Mouse (Mus musculus): ENCODE data around the gene Zfp652. TPM values are rescaled to one million over a fixed set of nuclear protein-coding genes. Genes with fewer than 3 reads are reported as not detected.

Gene Zfp652
- polyA plus RNA-seq, 1 experiment from 2014 or later, result 13.6 TPM

DNA sequence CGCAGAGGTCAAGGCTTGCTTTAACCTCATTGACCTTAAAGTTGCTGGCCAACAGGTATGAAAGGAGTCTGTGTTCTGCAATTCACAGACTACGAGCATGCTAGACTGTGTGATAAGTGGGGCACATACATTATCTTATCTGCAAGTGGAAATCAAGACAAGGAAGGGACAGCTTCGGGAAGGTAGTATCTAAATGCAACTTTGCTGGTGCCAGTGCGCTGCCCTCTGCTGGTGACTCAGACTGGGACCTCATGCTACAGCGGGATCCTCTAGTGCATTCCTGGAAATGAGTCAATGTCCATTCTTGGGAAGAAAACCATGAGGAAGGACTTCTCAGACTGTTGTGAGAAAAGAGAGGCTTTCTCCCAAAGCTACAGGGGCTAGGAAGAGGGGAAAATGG is 141.2 kb downstream of the Zfp652 start:
- H3K27me3 ChIP-seq (ENCODE audit: control insufficient read depth, insufficient read depth, low read length), result no peaks in the 10 kb centered on the region
- H3K4me3 ChIP-seq (ENCODE audit: low read length), result no peak overlapping the region
- WGBS, result 38% methylated on average over 5 of the region's 5 CpGs
- H3K4me1 ChIP-seq (ENCODE audit: control insufficient read depth, insufficient read depth, low read length), result 0 out of 2 replicates have a peak, but pooled peaks cover 2% of the 10 kb centered on the region
- H3K9ac ChIP-seq (ENCODE audit: low read length), result no peak overlapping the region
- no peak for ATAC-seq (replicated peaks; ENCODE audit: extremely low read depth, insufficient read depth, low FRiP score)
- no peak overlapping the region for H3K4me2 ChIP-seq (ENCODE audit: low read depth, low read length)
- no peak overlapping the region for H3K27ac ChIP-seq (ENCODE audit: low read length)
- H3K36me3 ChIP-seq (ENCODE audit: control insufficient read depth, insufficient read depth), result no peaks in the 10 kb centered on the region
- no peaks in the 10 kb centered on the region for H3K9me3 ChIP-seq (replicated peaks; ENCODE audit: control insufficient read depth, low read length)

- 67% methylated on average over 4 of the region's 4 CpGs for WGBS
- no peak overlapping the region for H3K9ac ChIP-seq (ENCODE audit: low read length)
- H3K27ac ChIP-seq (ENCODE audit: low read length), result no peak overlapping the region
- no peak overlapping the region for H3K4me3 ChIP-seq (ENCODE audit: low read length)
- H3K4me1 ChIP-seq (ENCODE audit: control insufficient read depth, insufficient read depth, low read length), result peaks cover 8% of the 10 kb centered on the region; the same call in 1 of the 2 replicates
- H3K27me3 ChIP-seq (ENCODE audit: control insufficient read depth, insufficient read depth, low read length), result no peaks in the 10 kb centered on the region
- H3K36me3 ChIP-seq (ENCODE audit: control insufficient read depth, insufficient read depth), result no peaks in the 10 kb centered on the region
- H3K9me3 ChIP-seq (replicated peaks; ENCODE audit: control insufficient read depth, low read length), result no peaks in the 10 kb centered on the region
- no peak for ATAC-seq (replicated peaks; ENCODE audit: extremely low read depth, insufficient read depth, low FRiP score)
- H3K4me2 ChIP-seq (ENCODE audit: low read depth, low read length), result no peak overlapping the region
Measured at GRCm38 (mm10) chr11:95857306-95857705, 144.8 kb downstream of the Zfp652 start.

- H3K9me3 ChIP-seq (replicated peaks; ENCODE audit: control insufficient read depth, low read length), result no peaks in the 10 kb centered on the region
- no peak for ATAC-seq (replicated peaks; ENCODE audit: extremely low read depth, insufficient read depth, low FRiP score)
- H3K9ac ChIP-seq (ENCODE audit: low read length), result peak overlapping the region; percentile 78
- H3K27ac ChIP-seq (ENCODE audit: low read length), result peak overlapping the region; percentile 80
- H3K27me3 ChIP-seq (ENCODE audit: control insufficient read depth, insufficient read depth, low read length), result no peaks in the 10 kb centered on the region
- H3K4me2 ChIP-seq (ENCODE audit: low read depth, low read length), result peak overlapping the region; percentile 92
- WGBS, result 20% methylated on average over 21 of the region's 21 CpGs
- no peaks in the 10 kb centered on the region for H3K36me3 ChIP-seq (ENCODE audit: control insufficient read depth, insufficient read depth)
- H3K4me3 ChIP-seq (ENCODE audit: low read length), result peak overlapping the region; percentile 88
- peaks cover 8% of the 10 kb centered on the region; the same call in 1 of the 2 replicates for H3K4me1 ChIP-seq (ENCODE audit: control insufficient read depth, insufficient read depth, low read length)
Measured at GRCm38 (mm10) chr11:95857716-95858527, 145.4 kb downstream of the Zfp652 start.

GRCm38 (mm10) chr11:95858528-95859467 is 146.3 kb downstream of the Zfp652 start:
- Histone ChIP-seq H3K4me2 (ENCODE audit: low read depth, low read length) (peak overlapping the region; percentile 92), H3K27me3 (ENCODE audit: control insufficient read depth, insufficient read depth, low read length) (no peaks in the 10 kb centered on the region), H3K36me3 (ENCODE audit: control insufficient read depth, insufficient read depth) (no peaks in the 10 kb centered on the region), H3K4me1 (ENCODE audit: control insufficient read depth, insufficient read depth, low read length) (peaks cover 8% of the 10 kb centered on the region; the same call in 1 of the 2 replicates), H3K4me3 (ENCODE audit: low read length) (peak overlapping the region; percentile 88), H3K9ac (ENCODE audit: low read length) (peak overlapping the region; percentile 82), H3K9me3 (replicated peaks; ENCODE audit: control insufficient read depth, low read length) (no peaks in the 10 kb centered on the region), H3K27ac (ENCODE audit: low read length) (peak overlapping the region; percentile 97)
- ATAC-seq (replicated peaks; ENCODE audit: extremely low read depth, insufficient read depth, low FRiP score), result peak; percentile 98
- under 1% methylated on average over 58 of the region's 58 CpGs for WGBS

GRCm38 (mm10) chr11:95859468-95859855 is 147.0 kb downstream of the Zfp652 start:
- Histone ChIP-seq H3K4me3 (ENCODE audit: low read length) (peak overlapping the region; percentile 88), H3K27me3 (ENCODE audit: control insufficient read depth, insufficient read depth, low read length) (no peaks in the 10 kb centered on the region), H3K4me2 (ENCODE audit: low read depth, low read length) (peak overlapping the region; percentile 85), H3K4me1 (ENCODE audit: control insufficient read depth, insufficient read depth, low read length) (peaks cover 8% of the 10 kb centered on the region; the same call in 1 of the 2 replicates), H3K9me3 (replicated peaks; ENCODE audit: control insufficient read depth, low read length) (no peaks in the 10 kb centered on the region), H3K27ac (ENCODE audit: low read length) (peak overlapping the region; percentile 97), H3K36me3 (ENCODE audit: control insufficient read depth, insufficient read depth) (no peaks in the 10 kb centered on the region), H3K9ac (ENCODE audit: low read length) (peak overlapping the region; percentile 82)
- ATAC-seq (replicated peaks; ENCODE audit: extremely low read depth, insufficient read depth, low FRiP score), result peak; percentile 45
- WGBS, result under 1% methylated on average over 35 of the region's 35 CpGs

DNA sequence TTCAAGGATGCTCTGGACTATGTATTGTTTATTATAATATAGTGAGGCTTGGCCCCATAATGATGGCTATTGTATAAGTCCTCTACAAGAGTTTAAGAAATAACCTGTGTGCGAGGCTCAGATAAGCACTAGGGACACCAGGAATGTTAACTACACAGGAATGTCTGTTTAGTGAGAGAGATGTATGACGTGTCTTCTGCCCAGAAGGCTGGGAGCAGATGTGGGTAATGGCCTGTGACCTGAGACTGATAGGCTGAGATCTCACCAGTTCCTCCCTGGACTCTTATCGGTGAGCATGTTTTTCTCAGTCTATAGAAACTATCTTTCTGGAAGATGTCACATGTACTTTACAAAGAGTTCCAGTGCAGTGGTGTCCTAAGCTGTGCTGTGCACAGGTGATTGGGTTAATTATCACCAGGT is 147.6 kb downstream of the Zfp652 start:
- ATAC-seq (replicated peaks; ENCODE audit: extremely low read depth, insufficient read depth, low FRiP score), result no peak
- Histone ChIP-seq H3K9me3 (replicated peaks; ENCODE audit: control insufficient read depth, low read length) (no peaks in the 10 kb centered on the region), H3K4me2 (ENCODE audit: low read depth, low read length) (peak overlapping the region; percentile 85), H3K27me3 (ENCODE audit: control insufficient read depth, insufficient read depth, low read length) (no peaks in the 10 kb centered on the region), H3K4me1 (ENCODE audit: control insufficient read depth, insufficient read depth, low read length) (peaks cover 8% of the 10 kb centered on the region; the same call in 1 of the 2 replicates), H3K36me3 (ENCODE audit: control insufficient read depth, insufficient read depth) (no peaks in the 10 kb centered on the region), H3K9ac (ENCODE audit: low read length) (peak overlapping the region; percentile 82), H3K4me3 (ENCODE audit: low read length) (peak overlapping the region; percentile 88), H3K27ac (ENCODE audit: low read length) (peak overlapping the region; percentile 97)
- 19% methylated on average over 3 of the region's 3 CpGs for WGBS

DNA sequence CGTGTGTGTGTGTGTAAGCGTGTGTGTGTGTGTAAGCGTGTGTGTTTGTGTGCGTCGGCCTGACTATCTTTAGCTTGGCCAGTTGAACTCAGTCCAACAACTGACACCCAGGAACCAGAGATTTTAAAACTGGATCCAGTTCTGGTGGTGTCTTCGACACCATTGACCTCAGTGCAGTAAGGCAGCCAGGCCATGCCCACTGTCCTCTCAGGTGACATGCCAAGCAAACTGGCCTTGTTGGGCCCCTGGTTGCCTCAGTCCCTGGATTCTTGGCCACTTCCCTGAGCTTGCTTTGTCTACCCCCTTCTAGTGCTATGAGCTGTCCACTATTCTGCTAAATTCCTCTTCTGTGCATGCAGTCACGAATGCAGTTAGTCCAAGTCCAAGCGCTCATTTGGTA is 148.9 kb downstream of the Zfp652 start:
- Histone ChIP-seq H3K27me3 (ENCODE audit: control insufficient read depth, insufficient read depth, low read length) (no peaks in the 10 kb centered on the region), H3K4me3 (ENCODE audit: low read length) (no peak overlapping the region), H3K36me3 (ENCODE audit: control insufficient read depth, insufficient read depth) (no peaks in the 10 kb centered on the region), H3K4me2 (ENCODE audit: low read depth, low read length) (no peak overlapping the region), H3K4me1 (ENCODE audit: control insufficient read depth, insufficient read depth, low read length) (peaks cover 8% of the 10 kb centered on the region; the same call in 1 of the 2 replicates), H3K9me3 (replicated peaks; ENCODE audit: control insufficient read depth, low read length) (no peaks in the 10 kb centered on the region), H3K27ac (ENCODE audit: low read length) (no peak overlapping the region), H3K9ac (ENCODE audit: low read length) (no peak overlapping the region)
- no peak for ATAC-seq (replicated peaks; ENCODE audit: extremely low read depth, insufficient read depth, low FRiP score)
- WGBS, result 82% methylated on average over 8 of the region's 8 CpGs

DNA sequence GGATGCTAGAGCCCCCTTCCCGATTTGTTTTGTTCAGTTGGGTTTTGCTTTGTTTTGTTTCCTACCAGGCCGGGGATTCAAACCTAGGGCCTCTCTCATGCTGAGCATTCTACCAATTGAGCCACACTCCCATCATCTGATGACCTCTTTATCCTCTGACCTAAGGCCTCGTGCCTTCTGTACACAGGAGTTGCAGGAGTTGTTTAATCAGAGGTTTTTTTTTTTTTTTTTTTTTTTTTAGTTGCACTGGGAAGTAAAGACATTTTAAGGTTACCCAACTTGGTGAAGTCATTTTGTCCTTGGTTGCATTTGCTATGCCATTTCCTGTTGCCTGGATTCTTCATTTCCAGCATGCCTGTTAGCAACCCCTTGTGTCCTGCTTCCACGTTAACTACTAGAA is 157.0 kb downstream of the Zfp652 start:
- Histone ChIP-seq H3K4me1 (ENCODE audit: control insufficient read depth, insufficient read depth, low read length) (no peaks in the 10 kb centered on the region), H3K4me2 (ENCODE audit: low read depth, low read length) (no peak overlapping the region), H3K9me3 (replicated peaks; ENCODE audit: control insufficient read depth, low read length) (no peaks in the 10 kb centered on the region), H3K27me3 (ENCODE audit: control insufficient read depth, insufficient read depth, low read length) (no peaks in the 10 kb centered on the region), H3K36me3 (ENCODE audit: control insufficient read depth, insufficient read depth) (no peaks in the 10 kb centered on the region), H3K27ac (ENCODE audit: low read length) (no peak overlapping the region), H3K9ac (ENCODE audit: low read length) (no peak overlapping the region), H3K4me3 (ENCODE audit: low read length) (no peak overlapping the region)
- WGBS, result 68% methylated on average over 4 of the region's 4 CpGs
- no peak for ATAC-seq (replicated peaks; ENCODE audit: extremely low read depth, insufficient read depth, low FRiP score)

All from heart, embryonic 16.5 days (tissue).